Mouse (Mus musculus) intestine, embryonic 14.5 days (tissue): Measurements from ENCODE around the gene Rbm39. TPM values are rescaled to one million over a fixed set of nuclear protein-coding genes. Genes with fewer than 3 reads are reported as not detected.

Experiments
- ATAC-seq: fragments of 200-750 bp; cut with Nextera tagmentation; replicated peaks from 2 replicates; pipeline ENCODE4 v1.8.0; 2017; ENCODE audit warnings: low read depth, moderate number of reproducible peaks, moderate TSS enrichment, moderate library complexity; ENCODE audit not compliant: low FRiP score, low TSS enrichment
- DNase-seq: peaks from one replicate; pipeline ENCODE4 v3.0.0-alpha.2; 2018; ENCODE audit warnings: low spot score
- H3K27ac ChIP-seq: fragments of 300-500 bp; sonication (generic); 2 replicates; pipeline ENCODE4 v1.5.1; 2014; ENCODE audit warnings: low read depth, mild to moderate bottlenecking, control low read depth
- H3K27me3 ChIP-seq: fragments of 300-500 bp; sonication (generic); replicated peaks from 2 replicates; pipeline ENCODE4 v1.6.1; 2014; ENCODE audit warnings: low read length, control low read depth; ENCODE audit not compliant: control insufficient read depth, insufficient read depth
- H3K36me3 ChIP-seq: fragments of 300-500 bp; sonication (generic); 2 replicates; pipeline ENCODE4 v1.6.1; 2014; ENCODE audit warnings: low read length, control low read depth; ENCODE audit not compliant: control insufficient read depth, insufficient read depth
- H3K4me1 ChIP-seq: fragments of 300-500 bp; sonication (generic); replicated peaks from 2 replicates; pipeline ENCODE4 v1.6.1; 2014; ENCODE audit warnings: low read length, control low read depth, mixed read lengths; ENCODE audit not compliant: control insufficient read depth, insufficient read depth
- H3K4me2 ChIP-seq: fragments of 300-500 bp; sonication (generic); 2 replicates; pipeline ENCODE4 v1.6.1; 2014; ENCODE audit warnings: low read length
- H3K4me3 ChIP-seq: fragments of 300-500 bp; sonication (generic); 2 replicates; pipeline ENCODE4 v1.5.1; 2014; ENCODE audit warnings: low read depth, low read length, control low read depth, mixed read lengths
- H3K9ac ChIP-seq: fragments of 300-500 bp; sonication (generic); 2 replicates; pipeline ENCODE4 v1.6.1; 2014; ENCODE audit warnings: mild to moderate bottlenecking, low read length
- H3K9me3 ChIP-seq: fragments of 300-500 bp; sonication (generic); 2 replicates; pipeline ENCODE4 v1.6.1; 2016; ENCODE audit warnings: low read length, control low read depth; ENCODE audit not compliant: control insufficient read depth
- WGBS: fragments of 180-500 bp; shearing (Covaris S2); extraction: QIAGEN DNeasy Blood & Tissue Kit; methylation state at CpG from one replicate; pipeline ENCODE4 v1.1.7; 2014; 5-methylcytosine and 5-hydroxymethylcytosine counted together
- polyA plus RNA-seq: library from polyadenylated mRNA; unstranded; fragments of >200 nt; fragmentation: Nextera tagmentation; extraction: Ambion mirVana; gene quantifications from 2 replicates; pipeline ENCODE4 v1.2.1, GENCODE M21; 2014

Rbm39 gene
- polyA plus RNA-seq: 622 and 652 TPM in 2 replicates

DNA sequence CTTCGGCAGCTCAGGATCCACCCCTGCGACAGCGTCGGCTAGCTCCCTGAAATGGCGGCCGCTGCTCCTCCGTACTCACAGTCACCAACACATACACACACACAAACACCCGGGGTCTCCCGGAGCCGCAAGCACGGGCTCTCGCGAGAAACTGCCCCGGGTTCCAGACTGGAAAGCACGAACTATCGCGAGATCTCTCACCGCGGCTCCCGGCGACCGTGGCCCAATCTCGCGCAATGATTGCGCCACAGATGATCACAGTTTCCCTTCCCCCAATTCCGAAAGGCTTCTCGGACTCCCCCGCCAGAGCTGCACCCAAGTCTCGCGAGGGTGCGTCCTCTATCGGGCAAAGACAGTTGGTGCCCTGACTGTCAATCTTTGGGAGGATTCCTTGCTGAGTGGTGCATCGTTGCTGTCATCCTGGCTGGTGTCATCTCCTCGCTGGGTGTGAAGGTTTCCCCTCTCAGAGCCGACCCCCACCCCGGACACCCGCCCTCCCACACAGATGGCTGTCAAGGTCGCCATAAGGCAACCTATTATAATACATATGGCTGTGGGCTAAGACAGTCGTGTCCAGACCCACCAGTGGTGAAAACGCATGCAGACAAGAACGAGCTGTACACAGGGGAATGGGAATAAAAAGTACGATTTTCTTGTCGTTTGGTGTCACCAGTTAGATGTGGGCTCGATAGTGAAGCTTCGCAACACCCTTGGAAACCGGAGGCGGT lies at the start of gene Rbm39:
Gene Rbm39, minus strand, starts transcription at position 145 of the 728 bp plus-strand sequence.
- no peaks in the 10 kb centered on the region for H3K9me3 ChIP-seq
- WGBS: under 1% methylated on average over 47 of the region's 47 CpGs
- DNase-seq: peak; percentile 100

DNA sequence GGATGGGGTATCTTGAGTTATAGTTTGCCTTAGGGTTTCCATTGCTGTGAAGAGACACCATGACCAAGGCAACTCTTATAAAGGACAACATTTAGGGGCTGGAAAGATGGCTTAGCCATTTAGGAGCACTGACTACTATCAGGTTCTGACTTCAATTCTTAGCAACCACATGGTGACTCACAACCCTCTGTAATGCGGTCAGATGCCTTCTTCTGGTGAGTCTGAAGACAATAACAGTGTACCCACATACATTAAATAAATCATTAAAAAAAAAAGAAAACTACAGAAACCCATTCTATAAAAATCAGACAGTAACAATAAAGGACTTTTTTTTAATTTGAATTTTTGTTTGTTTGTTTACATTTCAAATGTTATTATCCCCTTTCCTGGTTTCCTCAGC lies 49.1 kb upstream of the Rbm39 start:
- H3K27me3 ChIP-seq: no peaks in the 10 kb centered on the region
- DNase-seq (no peak), ATAC-seq (no peak)
- H3K4me1 ChIP-seq: no peaks in the 10 kb centered on the region
- no peak overlapping the region for H3K9ac ChIP-seq
- no peaks in the 10 kb centered on the region for H3K9me3 ChIP-seq
- H3K4me3 ChIP-seq: no peak overlapping the region
- 92% methylated on average over 1 of the region's 1 CpGs for WGBS
- H3K4me2 ChIP-seq: no peak overlapping the region
- no peak overlapping the region for H3K27ac ChIP-seq
- peaks cover 55% of the 10 kb centered on the region for H3K36me3 ChIP-seq

More for the DNA sequence above, at the start of gene Rbm39:
- H3K4me3 ChIP-seq: peak within 1 kb of the TSS; percentile 80
- peaks cover 12% of the 10 kb centered on the region for H3K4me1 ChIP-seq
- no peaks in the 10 kb centered on the region for H3K27me3 ChIP-seq
- H3K36me3 ChIP-seq: peaks cover 35% of the 10 kb centered on the region
- peak within 1 kb of the TSS; percentile 96 for H3K27ac ChIP-seq
- peak; percentile 96 for ATAC-seq
- peak within 1 kb of the TSS; percentile 99 for H3K9ac ChIP-seq
- peak within 1 kb of the TSS; percentile 88 for H3K4me2 ChIP-seq

DNA sequence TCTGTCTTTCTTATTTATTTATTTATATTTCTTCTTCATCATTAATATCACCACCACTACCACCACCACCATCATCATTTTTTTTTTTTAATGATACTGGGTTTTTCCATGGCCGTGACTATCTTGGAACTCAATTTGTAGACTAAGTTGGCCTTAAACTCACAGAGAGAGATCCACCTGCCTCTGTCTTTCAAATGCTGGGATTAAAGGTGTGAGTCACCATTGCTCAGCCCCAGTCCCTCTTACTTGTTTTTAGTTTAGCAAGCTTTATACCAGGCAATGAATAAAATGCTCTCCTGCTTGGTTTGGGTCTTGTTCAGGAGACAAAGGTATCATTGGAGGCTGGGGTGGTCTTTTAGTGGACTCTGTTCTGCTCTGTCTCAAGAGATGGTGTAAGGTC lies 47.7 kb upstream of the Rbm39 start:
- Histone ChIP-seq H3K4me1 (no peaks in the 10 kb centered on the region), H3K9ac (no peak overlapping the region), H3K27me3 (no peaks in the 10 kb centered on the region), H3K27ac (no peak overlapping the region), H3K4me2 (no peak overlapping the region), H3K9me3 (no peaks in the 10 kb centered on the region), H3K36me3 (peaks cover 62% of the 10 kb centered on the region), H3K4me3 (no peak overlapping the region)
- 94% methylated on average over 1 of the region's 1 CpGs for WGBS
- DNase-seq (no peak), ATAC-seq (no peak)

DNA sequence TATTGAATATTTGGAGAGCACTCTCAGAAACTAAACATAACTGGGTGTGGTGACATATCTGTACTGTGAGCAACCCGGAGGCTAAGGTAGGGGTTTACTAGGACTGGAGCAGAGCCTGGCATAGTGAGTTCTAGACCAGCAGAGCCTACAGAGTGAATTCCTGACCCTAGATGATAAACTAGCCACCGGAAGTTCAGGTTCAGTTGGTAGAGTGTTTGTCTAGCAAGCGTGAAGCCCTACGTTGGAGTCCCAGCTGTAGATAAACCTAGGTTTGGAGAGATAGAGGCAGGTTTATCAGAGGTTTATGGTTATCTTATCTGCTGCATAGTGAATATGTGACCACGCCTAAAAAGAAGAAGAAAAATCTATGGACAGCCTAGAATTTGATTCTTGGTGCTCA lies 44.0 kb upstream of the Rbm39 start:
- H3K27me3 ChIP-seq: no peaks in the 10 kb centered on the region
- H3K9me3 ChIP-seq: no peaks in the 10 kb centered on the region
- no peak overlapping the region for H3K4me2 ChIP-seq
- ATAC-seq (no peak), DNase-seq (no peak)
- H3K9ac ChIP-seq: no peak overlapping the region
- no peak overlapping the region for H3K4me3 ChIP-seq
- H3K27ac ChIP-seq: no peak overlapping the region
- 81% methylated on average over 5 of the region's 5 CpGs for WGBS
- no peaks in the 10 kb centered on the region for H3K4me1 ChIP-seq
- H3K36me3 ChIP-seq: peaks cover 46% of the 10 kb centered on the region

DNA sequence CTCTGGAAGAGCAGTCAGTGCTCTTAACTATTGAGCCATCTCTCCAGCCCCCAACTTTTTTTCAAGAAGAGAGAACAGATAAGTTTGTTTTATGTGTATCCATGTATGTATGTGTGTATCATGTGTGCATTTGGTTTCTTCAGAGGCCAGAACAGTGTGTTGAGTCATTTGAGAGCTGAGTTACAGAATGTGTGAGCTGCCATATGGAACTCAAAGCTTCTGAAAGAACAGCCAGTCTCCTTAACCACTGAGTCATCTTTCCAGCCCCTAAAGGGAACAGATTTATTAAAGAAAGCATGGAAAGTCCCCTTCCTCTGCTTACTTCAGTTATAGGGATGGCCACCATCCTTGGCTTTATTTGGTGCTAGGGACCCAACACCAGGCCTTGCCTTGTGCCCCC lies 42.1 kb upstream of the Rbm39 start:
- ATAC-seq (no peak), DNase-seq (no peak)
- no peak overlapping the region for H3K4me2 ChIP-seq
- H3K9ac ChIP-seq: no peak overlapping the region
- H3K27ac ChIP-seq: no peak overlapping the region
- H3K9me3 ChIP-seq: no peaks in the 10 kb centered on the region
- H3K4me1 ChIP-seq: no peaks in the 10 kb centered on the region
- no peaks in the 10 kb centered on the region for H3K27me3 ChIP-seq
- H3K36me3 ChIP-seq: peaks cover 40% of the 10 kb centered on the region
- H3K4me3 ChIP-seq: no peak overlapping the region

DNA sequence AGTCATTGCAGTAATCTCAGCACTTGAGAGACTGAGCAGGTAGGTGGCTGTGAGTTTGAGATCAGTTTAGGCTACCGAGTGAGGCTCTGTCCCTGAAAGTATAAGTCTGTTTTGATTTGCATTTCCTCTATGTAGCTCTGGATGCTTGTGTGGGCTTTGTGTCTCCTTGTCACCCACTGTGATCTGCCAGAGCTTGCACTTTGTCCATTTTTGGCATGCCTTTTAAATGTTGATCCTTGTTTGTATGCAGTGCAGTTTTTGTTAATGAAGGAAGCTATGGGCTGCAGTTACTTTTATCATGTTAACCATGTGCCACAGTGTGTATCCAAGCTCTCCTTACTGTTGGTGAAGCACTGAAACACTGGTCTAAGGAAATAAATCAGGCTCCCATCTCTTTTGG lies 37.7 kb upstream of the Rbm39 start:
- Histone ChIP-seq H3K27ac (no peak overlapping the region), H3K4me2 (no peak overlapping the region), H3K4me3 (no peak overlapping the region), H3K36me3 (peaks cover 20% of the 10 kb centered on the region), H3K9ac (no peak overlapping the region), H3K4me1 (no peaks in the 10 kb centered on the region), H3K27me3 (no peaks in the 10 kb centered on the region), H3K9me3 (no peaks in the 10 kb centered on the region)
- 82% methylated on average over 1 of the region's 1 CpGs for WGBS
- ATAC-seq: no peak
- no peak for DNase-seq

DNA sequence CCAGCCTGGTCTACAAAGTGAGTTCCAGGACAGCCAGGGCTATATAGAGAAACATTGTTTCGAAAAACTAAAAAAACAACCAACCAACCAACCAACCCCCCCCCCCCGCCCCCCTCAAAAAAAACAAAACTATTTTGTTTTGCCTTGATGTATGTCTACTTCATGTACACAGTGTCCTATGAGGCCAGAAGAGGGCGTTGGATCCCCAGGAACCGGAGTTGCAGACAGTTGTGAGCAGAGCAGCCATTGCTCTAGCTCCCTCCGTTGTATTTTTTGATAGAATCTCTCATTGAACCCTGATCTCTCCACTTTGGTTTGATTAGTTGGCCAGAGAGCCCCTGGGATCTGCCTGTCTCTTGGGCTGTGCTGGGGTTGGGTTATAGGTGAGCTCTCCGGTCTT lies 23.9 kb upstream of the Rbm39 start:
- ATAC-seq (no peak), DNase-seq (no peak)
- WGBS: 92% methylated on average over 6 of the region's 6 CpGs
- Histone ChIP-seq H3K9ac (no peak overlapping the region), H3K27ac (no peak overlapping the region), H3K9me3 (no peaks in the 10 kb centered on the region), H3K4me2 (no peak overlapping the region), H3K36me3 (peaks cover 4% of the 10 kb centered on the region; the same call in 1 of the 2 replicates), H3K27me3 (no peaks in the 10 kb centered on the region), H3K4me3 (no peak overlapping the region), H3K4me1 (peaks cover 19% of the 10 kb centered on the region)

DNA sequence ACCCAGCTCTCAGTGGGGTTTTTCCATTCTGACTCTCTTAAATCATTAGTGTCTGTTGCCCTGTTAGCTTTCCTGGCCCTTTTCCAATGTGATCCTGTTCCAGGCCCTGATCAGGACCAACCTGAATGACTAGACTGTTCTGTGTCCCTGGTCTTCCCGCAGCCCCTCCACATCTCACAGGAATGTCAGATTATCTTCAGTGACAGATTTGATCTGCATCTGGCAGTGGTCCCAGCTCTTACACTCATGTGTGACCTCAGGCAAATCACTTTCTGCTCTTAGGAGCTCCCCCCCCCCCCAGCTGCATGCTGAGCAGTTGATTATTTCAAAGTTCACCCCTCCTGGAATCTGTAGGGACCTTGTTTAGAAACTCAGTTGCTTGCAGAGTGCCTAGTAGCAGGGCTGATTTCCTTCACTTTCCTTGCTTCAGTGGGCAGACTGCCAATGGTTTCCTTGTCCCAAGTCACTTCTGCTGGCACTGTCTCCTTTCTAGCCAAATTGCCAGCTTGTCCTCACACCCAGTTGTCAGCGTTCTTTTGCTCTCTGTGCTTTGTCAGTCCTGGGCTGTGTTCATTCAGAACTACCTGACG lies 22.9 kb upstream of the Rbm39 start:
- no peak overlapping the region for H3K9ac ChIP-seq
- DNase-seq: peak; percentile 59
- 0 out of 2 replicates have a peak, but pooled peaks have one; percentile 56 for ATAC-seq
- 49% methylated on average over 3 of the region's 3 CpGs for WGBS
- H3K36me3 ChIP-seq: peaks cover 3% of the 10 kb centered on the region; the same call in 1 of the 2 replicates
- H3K4me3 ChIP-seq: no peak overlapping the region
- peaks cover 25% of the 10 kb centered on the region for H3K4me1 ChIP-seq
- H3K9me3 ChIP-seq: no peaks in the 10 kb centered on the region
- no peak overlapping the region for H3K4me2 ChIP-seq
- no peak overlapping the region; the same call in 1 of the 2 replicates for H3K27ac ChIP-seq
- no peaks in the 10 kb centered on the region for H3K27me3 ChIP-seq

DNA sequence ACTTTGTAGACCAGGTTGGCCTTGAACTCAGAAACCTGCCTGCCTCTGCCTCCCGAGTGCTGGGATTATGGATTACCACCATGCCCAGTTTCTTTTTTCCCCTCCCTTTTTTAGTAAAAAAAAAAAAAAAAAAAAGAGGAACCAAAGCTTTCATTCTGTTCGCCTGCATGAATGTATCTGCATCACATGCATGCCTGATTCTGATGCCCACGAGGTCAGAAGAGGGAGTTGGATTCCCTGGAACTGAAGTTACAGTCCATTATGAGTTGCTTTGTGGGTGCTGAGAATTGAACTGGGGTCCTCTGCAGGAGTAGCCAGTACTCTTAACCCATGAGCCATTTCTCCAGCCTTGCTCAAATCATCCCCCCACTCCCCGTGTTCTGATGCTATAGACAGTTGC lies 21.4 kb upstream of the Rbm39 start:
- no peak for DNase-seq
- H3K4me1 ChIP-seq: peaks cover 25% of the 10 kb centered on the region
- H3K27ac ChIP-seq: no peak overlapping the region
- WGBS: 92% methylated on average over 4 of the region's 4 CpGs
- no peak overlapping the region for H3K9ac ChIP-seq
- H3K4me3 ChIP-seq: no peak overlapping the region
- H3K4me2 ChIP-seq: no peak overlapping the region
- H3K27me3 ChIP-seq: no peaks in the 10 kb centered on the region
- no peaks in the 10 kb centered on the region; the same call in 1 of the 2 replicates for H3K36me3 ChIP-seq
- no peaks in the 10 kb centered on the region for H3K9me3 ChIP-seq
- ATAC-seq: no peak
